Mouse (Mus musculus) bone marrow macrophage, adult 2 months (primary cell): ENCODE measurements around the gene Gpha2.

Experiments used
- CTCF ChIP-seq: IDR thresholded peaks from 2 replicates; pipeline ENCODE4 v1.5.1; 2012; ENCODE audit warnings: low read depth, mild to moderate bottlenecking, low read length, moderate library complexity
- POLR2A ChIP-seq: IDR thresholded peaks from 2 replicates; pipeline ENCODE4 v1.6.1; 2012; ENCODE audit warnings: mild to moderate bottlenecking, low read depth, low read length, borderline replicate concordance

DNA sequence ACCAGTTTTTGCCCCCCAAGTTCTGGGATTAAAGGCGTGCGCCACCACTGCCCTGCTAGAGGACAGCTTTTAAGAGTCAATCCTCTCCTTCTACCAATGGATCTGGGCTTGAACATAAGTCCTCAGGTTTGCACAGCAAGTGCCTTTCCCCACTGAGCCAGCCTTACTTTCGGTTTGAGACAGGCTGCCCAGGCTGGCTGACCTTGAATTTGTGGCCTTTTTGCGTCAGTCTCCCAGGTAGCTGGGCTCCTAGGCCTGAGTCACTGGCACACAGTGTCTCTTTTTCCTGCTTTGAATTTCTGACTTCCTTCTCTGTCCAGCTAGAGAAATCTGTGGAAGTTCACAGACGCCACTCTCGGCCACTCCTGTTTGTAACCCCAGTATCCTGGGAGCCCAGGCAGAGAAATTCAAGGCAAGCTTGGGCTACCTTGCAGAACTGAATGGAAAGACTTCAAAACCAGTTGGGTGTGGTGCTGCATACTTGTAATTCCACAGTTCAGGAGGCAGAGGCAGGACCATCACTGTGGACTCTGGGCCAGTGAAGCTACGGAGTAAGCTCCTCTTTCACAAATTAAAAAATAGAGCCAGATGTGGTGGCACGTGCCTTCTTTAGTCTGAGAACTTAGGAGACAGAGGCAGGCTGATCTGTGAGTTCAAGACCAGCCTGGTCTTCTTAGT lies 43.8 kb downstream of the Gpha2 start:
- TF ChIP-seq CTCF: no peak
- no peak for TF ChIP-seq POLR2A
